Mouse (Mus musculus) kidney, postnatal 4 days (tissue): ENCODE results near the gene Fuom.
"Not testable (repeated sequence)": the region's sequence is repeated elsewhere in the genome, so short reads cannot be mapped to it uniquely, and the experiment has no call there.

Experiments
- DNase-seq, 2 experiments: peaks; one replicate each; pipeline ENCODE4 v3.0.0; 2021; ENCODE audit warnings: mixed read lengths in 2 of 2

The Fuom gene

DNA sequence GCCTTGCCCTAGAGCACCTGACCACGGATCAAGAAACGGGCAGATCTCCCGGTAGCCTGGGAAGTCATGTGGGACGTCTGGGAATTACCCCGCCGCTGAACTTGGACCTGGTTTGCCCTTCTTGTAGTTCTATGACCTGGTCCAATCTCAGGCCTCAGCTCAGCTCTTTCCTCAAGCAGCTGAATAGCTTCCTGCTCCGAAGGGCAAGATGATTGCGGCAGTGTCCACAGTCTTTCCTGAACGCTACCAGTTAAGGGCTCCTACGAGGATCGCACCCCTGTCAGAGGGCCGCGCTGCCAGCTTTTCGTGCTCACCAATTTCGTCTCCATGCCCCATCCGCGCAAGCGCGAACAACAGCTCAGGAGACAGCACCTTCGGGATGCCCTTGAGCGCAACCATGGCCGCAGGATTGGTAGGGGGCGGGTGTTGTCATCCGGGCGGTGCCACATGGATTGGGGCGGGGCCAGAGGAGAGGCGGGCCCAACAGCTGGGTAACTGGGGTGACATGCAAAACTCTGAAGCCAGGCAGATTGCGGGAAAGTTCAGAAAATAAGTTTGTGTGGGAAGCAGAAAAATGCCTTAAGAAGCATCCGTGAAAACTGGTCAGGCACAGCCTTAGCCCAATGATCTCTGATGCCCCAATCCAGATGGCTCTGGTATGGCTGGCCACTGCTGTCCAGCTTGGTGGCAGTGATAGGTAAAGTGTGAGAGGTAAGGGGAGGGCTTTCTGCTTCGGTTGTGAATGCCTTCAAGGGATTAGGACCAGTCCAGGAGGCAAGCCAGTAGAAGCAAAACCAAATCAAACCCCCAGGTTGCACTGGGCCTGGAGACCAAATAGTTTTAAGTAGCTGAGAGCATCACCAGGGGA lies at the start of gene Fuom:
Gene Fuom, minus strand, starts transcription at position 449 of the 868 bp plus-strand sequence.
- peak; percentile 89 to 92 for DNase-seq

DNA sequence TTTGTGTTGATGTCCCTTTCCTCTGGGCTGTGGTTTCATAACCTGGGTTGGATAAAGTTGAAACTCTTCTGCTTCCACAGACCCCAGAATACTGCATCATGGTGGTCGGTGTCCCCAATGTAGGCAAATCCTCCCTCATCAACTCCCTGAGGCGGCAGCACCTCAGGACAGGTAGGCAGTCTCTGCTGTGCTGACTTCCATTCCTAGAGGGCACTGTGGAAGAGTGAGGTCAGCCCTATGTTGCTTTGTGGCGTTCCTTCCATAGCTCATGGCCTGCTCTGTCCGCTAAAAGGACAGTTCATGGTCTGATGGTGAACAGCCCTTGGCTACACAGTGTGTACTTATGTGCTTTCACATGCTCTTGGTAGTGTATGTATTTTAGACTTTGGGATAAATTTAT lies 42.3 kb upstream of the Fuom start:
- DNase-seq: no peak

DNA sequence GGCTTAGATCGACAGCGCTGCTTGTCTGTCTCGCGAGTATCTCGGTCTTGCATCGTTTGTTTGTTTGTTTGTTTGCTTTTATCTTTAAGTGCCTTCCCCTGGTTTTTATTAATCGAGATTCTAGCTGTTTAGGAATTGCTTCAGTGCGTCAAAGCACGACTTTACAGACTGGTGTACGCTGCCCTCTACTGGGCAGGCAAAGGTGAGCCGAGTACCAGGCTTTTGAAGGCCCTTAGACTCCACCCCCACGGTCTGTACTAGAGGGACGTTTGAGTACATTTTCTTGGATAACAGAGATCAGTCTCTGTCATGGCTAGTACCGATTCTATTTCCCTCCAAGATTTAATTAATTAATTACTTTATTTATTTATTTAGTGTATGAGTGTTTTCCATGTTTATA lies 39.1 kb upstream of the Fuom start:
- peak; percentile 73 to 78 for DNase-seq

GRCm38 (mm10) chr7:140138021-140138310 lies 35.7 kb upstream of the Fuom start:
- no peak for DNase-seq

GRCm38 (mm10) chr7:140137135-140138020 lies 35.1 kb upstream of the Fuom start, which contains the start of gene Mtg1:
Gene Mtg1 (plus strand): TSS chr7:140137564.
- peak; percentile 96 to 98 for DNase-seq

- DNase-seq: no peak
Observed at GRCm38 (mm10) chr7:140135106-140135770, 33.0 kb upstream of the Fuom start.

DNA sequence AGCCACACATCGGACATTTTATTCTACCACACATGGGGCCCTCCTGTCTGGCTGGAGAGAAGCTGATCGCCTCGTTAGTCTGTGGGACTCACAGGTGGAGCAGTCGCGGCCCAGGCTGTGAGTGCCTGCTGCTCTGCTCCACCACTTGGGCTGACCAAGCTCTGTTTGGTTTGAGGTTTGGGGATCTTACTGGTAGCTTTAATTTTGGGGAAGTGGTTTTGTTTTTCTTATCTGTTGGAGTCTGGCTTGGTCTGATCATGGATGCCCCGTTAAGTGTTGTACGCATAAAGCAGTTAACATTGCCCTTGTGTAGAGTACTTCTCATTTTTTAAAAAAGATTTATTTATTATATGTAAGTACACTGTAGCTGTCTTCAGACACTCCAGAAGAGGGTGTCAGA lies 31.8 kb upstream of the Fuom start:
- DNase-seq: not testable (repeated sequence)

DNA sequence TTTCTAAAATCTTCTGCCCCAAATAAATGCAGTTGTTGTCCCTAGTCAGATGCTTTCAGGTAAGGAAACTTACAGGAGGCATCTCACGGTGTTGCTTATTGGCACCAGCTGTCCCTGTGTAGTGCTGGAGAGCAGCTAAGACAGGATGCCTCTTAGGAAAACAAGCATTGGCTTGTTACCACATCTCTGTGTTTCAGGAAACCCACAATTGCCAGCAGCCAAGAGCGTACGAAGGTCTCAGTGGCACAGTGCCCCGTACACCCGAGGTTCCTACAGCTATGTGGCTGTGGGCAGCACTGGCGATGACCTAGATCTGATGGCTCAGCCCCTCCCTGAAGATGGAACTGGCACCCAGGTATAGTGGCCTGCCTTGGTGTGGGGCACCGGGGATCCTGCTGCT lies 29.9 kb upstream of the Fuom start:
- DNase-seq: not testable (repeated sequence)

GRCm38 (mm10) chr7:140127911-140128310 lies 25.7 kb upstream of the Fuom start:
- no peak for DNase-seq

- DNase-seq: no peak
Observed at GRCm38 (mm10) chr7:140126934-140127333, 24.7 kb upstream of the Fuom start.

- no peak for DNase-seq
Observed at GRCm38 (mm10) chr7:140126022-140126350, 23.7 kb upstream of the Fuom start.

DNA sequence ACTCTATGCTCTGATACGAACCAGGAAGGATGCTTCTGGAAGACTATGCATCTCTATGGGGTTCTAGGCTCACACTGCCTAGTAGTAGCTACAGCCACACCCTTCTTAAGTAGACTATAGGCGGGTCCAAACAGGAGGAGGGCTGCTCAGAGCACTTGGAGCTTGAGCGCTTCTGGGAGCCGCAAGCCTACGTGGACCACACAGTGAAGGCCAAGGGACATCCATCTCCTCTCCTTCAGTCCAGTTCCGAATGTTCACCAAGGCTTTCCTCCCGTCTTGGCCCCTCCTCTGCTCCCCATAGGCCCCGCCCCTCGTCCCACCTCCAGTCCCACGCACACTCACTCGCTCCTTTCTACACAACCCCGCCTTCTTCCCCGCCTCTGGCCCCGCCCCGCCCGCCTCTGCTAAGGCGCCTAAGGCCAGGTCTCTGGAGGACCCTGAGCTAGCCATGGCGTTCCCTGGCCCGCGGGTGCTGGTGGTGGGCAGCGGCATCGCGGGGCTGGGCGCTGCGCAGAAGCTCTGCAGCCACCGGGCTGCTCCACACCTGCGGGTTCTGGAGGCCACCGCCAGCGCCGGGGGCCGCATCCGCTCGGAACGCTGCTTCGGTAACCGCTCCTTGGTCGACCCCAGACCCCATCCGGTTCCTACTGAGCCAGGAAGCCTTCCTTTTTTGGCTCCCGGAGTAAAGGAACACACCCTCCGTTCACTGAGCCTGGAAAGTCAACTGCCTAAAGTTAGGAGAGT lies 23.2 kb upstream of the Fuom start:
- DNase-seq: peak; percentile 98

DNA sequence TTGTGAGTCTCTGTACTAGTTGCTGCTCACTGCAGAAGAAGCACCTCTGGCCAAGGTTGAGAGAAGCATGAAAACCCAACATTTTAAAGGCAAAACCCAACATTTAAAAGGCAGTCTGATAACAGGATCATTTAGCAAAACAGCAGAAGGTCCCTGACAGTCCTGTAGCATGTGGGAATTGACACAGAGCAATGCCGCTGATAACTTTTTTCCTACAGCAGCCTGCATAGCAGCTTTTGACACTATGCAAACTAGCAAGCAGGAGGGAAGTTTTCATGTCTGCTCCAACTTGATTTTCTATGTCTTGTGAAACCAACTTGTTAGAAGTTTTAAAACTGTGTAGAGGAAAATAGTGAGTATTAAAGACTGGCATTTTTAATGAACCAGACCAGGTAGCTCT lies 22.1 kb upstream of the Fuom start:
- no peak for DNase-seq

GRCm38 (mm10) chr7:140122765-140123164 lies 20.5 kb upstream of the Fuom start:
- no peak for DNase-seq

- DNase-seq: no peak
Observed at GRCm38 (mm10) chr7:140121338-140121910, 19.2 kb upstream of the Fuom start.

GRCm38 (mm10) chr7:140120484-140120883 lies 18.2 kb upstream of the Fuom start:
- DNase-seq: no peak

DNA sequence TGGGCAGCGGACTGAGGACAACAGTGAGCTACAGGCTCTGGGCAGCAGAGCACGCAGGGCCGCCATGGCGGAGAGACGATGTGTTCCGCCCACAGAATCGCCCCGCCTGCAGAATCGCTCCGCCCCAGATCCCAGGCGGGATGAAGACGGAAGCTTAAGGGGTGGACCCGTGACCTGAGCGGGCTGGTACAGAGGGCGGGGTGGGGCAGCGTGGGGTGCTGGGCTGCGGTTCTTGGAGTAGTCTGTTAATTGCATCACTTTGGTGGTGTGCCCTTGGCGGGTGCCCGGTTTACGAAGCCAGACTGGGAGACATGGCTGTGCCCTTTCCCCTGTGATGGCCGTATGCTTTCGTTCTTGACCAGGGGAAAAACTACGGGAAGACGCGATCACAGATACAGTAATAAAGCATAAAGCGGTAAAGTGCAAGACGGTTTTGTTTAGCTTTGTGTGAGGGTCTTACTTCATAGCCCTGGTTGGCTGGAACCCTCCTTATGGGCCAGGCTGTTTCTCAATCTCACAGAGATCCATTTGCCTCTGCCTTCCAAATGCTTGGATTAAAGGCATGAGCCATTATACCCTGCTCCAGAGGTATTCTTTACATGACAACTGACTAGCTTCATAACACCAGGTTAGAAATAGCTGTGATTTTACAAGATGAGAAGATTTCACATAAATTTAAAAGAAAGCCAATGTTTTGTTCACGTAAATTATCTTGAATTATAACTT lies 14.3 kb upstream of the Fuom start, which contains the start of gene Echs1:
Gene Echs1, minus strand, starts transcription at position 148 of the 726 bp plus-strand sequence.
- DNase-seq: peak; percentile 89 to 94

GRCm38 (mm10) chr7:140115583-140116328 lies 13.5 kb upstream of the Fuom start, which contains the start of gene Paox:
Gene Paox (plus strand): TSS chr7:140115799.
- DNase-seq: peak; percentile 56 to 75

DNA sequence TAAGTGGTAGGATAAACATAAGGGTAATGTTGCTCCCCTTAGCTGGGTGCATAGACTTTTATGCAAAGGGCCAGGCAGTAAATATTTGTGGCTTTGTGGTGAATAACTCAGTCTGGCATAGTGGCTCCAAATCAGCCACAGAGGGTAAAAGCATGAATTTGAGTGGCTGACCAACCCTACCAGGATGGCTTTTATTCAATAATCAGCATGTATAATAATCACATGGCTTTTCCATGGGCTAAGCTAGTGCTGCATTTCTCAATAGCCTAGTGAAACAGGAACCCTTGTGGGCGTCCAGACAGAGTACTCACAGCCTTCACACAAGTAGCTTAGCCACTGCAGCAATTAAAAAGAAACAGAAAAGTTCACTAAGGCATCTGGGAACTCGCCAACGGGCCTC lies 9.7 kb upstream of the Fuom start:
- DNase-seq: no peak

DNA sequence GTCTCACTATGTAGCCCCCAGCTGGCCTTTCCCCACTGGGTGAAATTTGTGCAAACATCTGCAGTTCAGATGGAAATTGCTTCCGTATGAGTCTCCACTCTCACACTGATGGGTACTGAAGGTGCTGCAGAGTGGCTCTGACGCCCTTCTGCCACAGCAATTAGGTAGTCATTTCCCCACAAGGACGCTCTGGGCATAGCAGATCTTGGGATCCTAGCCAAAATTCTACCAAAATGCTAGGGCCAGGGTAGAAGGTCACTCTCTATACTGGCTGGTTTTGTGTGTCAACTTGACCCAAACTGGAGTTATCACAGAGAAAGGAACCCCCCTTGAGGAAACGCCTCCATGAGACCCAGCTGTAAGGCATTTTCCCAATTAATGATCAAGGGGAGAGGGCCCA lies 1.8 kb upstream of the Fuom start:
- DNase-seq: no peak

DNA sequence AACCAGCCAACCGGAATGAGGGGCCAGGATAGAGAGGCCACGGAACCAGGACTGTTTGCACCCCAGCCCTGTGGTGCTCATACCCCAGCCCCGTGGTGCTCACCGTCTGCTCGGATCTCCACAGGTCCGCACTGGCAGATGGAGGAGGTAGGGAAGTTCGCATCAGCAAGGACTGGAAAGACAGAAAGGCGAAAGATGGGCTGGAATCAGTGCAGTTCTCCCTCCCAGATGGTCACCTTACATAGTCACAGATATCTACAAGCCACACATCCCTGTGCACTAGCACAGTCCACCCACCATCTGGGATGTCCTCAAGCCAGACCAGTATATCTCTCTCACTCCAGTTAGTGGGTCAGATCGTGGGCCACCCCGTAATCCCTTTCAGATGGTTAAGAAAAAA lies 743 bp downstream of the Fuom start:
- no peak for DNase-seq
